Mouse (Mus musculus): ENCODE results near the gene Nrros.

The Nrros gene

GRCm38 (mm10) chr16:32160742-32161323 lies 4.6 kb downstream of the Nrros start:
- DNase-seq = no peak

- DNase-seq = no peak
These were observed 6.4 kb downstream of the Nrros start for GRCm38 (mm10) chr16:32158966-32159365.

GRCm38 (mm10) chr16:32157369-32157768 lies 8.0 kb downstream of the Nrros start:
- DNase-seq = no peak

- no peak for DNase-seq
These were observed 8.7 kb downstream of the Nrros start for GRCm38 (mm10) chr16:32156719-32157118.

GRCm38 (mm10) chr16:32154437-32154836 lies 11.0 kb downstream of the Nrros start:
- peak; percentile 72 for DNase-seq

- no peak for DNase-seq
These were observed 11.4 kb downstream of the Nrros start for GRCm38 (mm10) chr16:32153976-32154375.

GRCm38 (mm10) chr16:32147589-32148207 lies 17.7 kb downstream of the Nrros start:
- no peak for DNase-seq

- DNase-seq = no peak
These were observed 20.8 kb downstream of the Nrros start for GRCm38 (mm10) chr16:32144592-32144991.

- no peak for DNase-seq
These were observed 21.6 kb downstream of the Nrros start for GRCm38 (mm10) chr16:32143766-32144165.

- no peak for DNase-seq
These were observed 26.4 kb downstream of the Nrros start for GRCm38 (mm10) chr16:32138954-32139353.

GRCm38 (mm10) chr16:32135842-32136357 lies 29.5 kb downstream of the Nrros start:
- no peak for DNase-seq

GRCm38 (mm10) chr16:32133148-32133547 lies 32.2 kb downstream of the Nrros start:
- DNase-seq = no peak

GRCm38 (mm10) chr16:32130190-32130826 lies 35.1 kb downstream of the Nrros start:
- no peak for DNase-seq

GRCm38 (mm10) chr16:32129449-32130189 lies 35.8 kb downstream of the Nrros start:
- DNase-seq = no peak

- no peak for DNase-seq
These were observed 38.3 kb downstream of the Nrros start for GRCm38 (mm10) chr16:32127046-32127445.

GRCm38 (mm10) chr16:32125364-32125763 lies 40.0 kb downstream of the Nrros start:
- no peak for DNase-seq

- no peak for DNase-seq
These were observed 40.7 kb downstream of the Nrros start for GRCm38 (mm10) chr16:32124444-32125335.

- no peak for DNase-seq
These were observed 41.4 kb downstream of the Nrros start for GRCm38 (mm10) chr16:32124020-32124419.

- DNase-seq = no peak
These were observed 44.9 kb downstream of the Nrros start for GRCm38 (mm10) chr16:32120454-32120853.

- DNase-seq = no peak
These were observed 49.2 kb downstream of the Nrros start for GRCm38 (mm10) chr16:32116186-32116585.

GRCm38 (mm10) chr16:32115781-32116180 lies 49.6 kb downstream of the Nrros start:
- DNase-seq = no peak

GRCm38 (mm10) chr16:32114968-32115695 lies 50.3 kb downstream of the Nrros start:
- DNase-seq = peak; percentile 84
